ENCODE assay signal across 8 mouse cellular contexts in genomic region chr11:49271334-49271733, GRCm38 (mm10). TPM values are rescaled to one million over a fixed set of nuclear protein-coding genes. Genes with fewer than 3 reads are reported as not detected.
DNase-seq lines count a peak whose midpoint lies in the region; ATAC-seq and TF ChIP-seq lines count a peak whose summit lies in the region.

No protein-coding gene starts in this region.

- no peaks in the 10 kb centered on the region for H3K9me3 ChIP-seq in midbrain, embryonic 13.5 days

- no peaks in the 10 kb centered on the region for H3K4me1 ChIP-seq in cerebellum, adult 2 months (ENCODE audit: control insufficient read depth, insufficient read depth, low read length)
- peaks cover 6% of the 10 kb centered on the region; the same call in 1 of the 2 replicates for H3K4me1 ChIP-seq in midbrain, embryonic 13.5 days (replicated peaks)

- no peak overlapping the region for H3K9ac ChIP-seq in midbrain, embryonic 13.5 days (replicated peaks)

- ATAC-seq in inflammation-experienced regulatory T-cells, adult 6 months = peak; percentile 67
- peak; percentile 46; the same call in 1 of the 2 replicates for ATAC-seq in midbrain, embryonic 13.5 days

- no peak for TF ChIP-seq POLR2A in cerebellum, adult 2 months (IDR thresholded peaks at IDR 0.05; ENCODE audit: borderline replicate concordance, insufficient read depth, low read length)

- whole genome bisulfite sequencing in cerebellum, adult 2 months = 27% methylated on average over 7 of the region's 7 CpGs
- WGBS in midbrain, embryonic 13.5 days = 31% methylated on average over 7 of the region's 7 CpGs

- H3K4me3 ChIP-seq in cerebellum, adult 2 months (replicated peaks; ENCODE audit: insufficient read depth, low read depth, low read length) = no peak overlapping the region
- no peak overlapping the region for H3K4me3 ChIP-seq in midbrain, embryonic 13.5 days (replicated peaks)

- no peak overlapping the region for H3K4me2 ChIP-seq in midbrain, embryonic 13.5 days (replicated peaks)

- DNase-seq in cerebellum, adult 2 months = peak; percentile 32 to 34
- no peak for DNase-seq in cerebellum, adult 11-12 months
- peak; percentile 44 for DNase-seq in right cerebral cortex, adult 18-20 months
- DNase-seq in right cerebral cortex, postnatal 25 days = no peak
- peak; percentile 60 for DNase-seq in embryo, embryonic 11.5 days (ENCODE audit: low read depth, low spot score)
- no peak for DNase-seq in testis, postnatal 10 days (ENCODE audit: low spot score)

- no peak overlapping the region for H3K27ac ChIP-seq in cerebellum, adult 2 months (ENCODE audit: insufficient read depth, low read length)
- no peak overlapping the region for H3K27ac ChIP-seq in midbrain, embryonic 13.5 days

- TF ChIP-seq CTCF in cerebellum, adult 2 months (IDR thresholded peaks at IDR 0.05; ENCODE audit: borderline replicate concordance, insufficient read depth, low read depth, low read length) = 0 out of 2 replicates have a peak, but pooled peaks have one; percentile 12

- H3K36me3 ChIP-seq in midbrain, embryonic 13.5 days = no peaks in the 10 kb centered on the region

- no peaks in the 10 kb centered on the region for H3K27me3 ChIP-seq in cerebellum, adult 2 months (ENCODE audit: control insufficient read depth, insufficient read depth, low read length)
- H3K27me3 ChIP-seq in midbrain, embryonic 13.5 days = no peaks in the 10 kb centered on the region

RNA-seq across cellular contexts. Expression of gene Olfr1393, which starts 6.8 kb away (rescaled TPM):
- 0.08 TPM in 1 of 2 replicates, not detected in the other for polyA plus RNA-seq in cerebellum, adult 2 months (2012; rRNA removed)
- not detected for polyA plus RNA-seq in inflammation-experienced regulatory T-cells, adult 6 months (2017; shearing (Covaris generic))
- 0.15 TPM in 1 of 2 replicates, not detected in the other for polyA plus RNA-seq in midbrain, embryonic 13.5 days (2015; fragmentation: Nextera tagmentation; extraction: Ambion mirVana)

RNA-seq across cellular contexts. Expression of gene Olfr1392, which starts 13.7 kb away (rescaled TPM):
- 0.08 and 0.15 TPM in 2 replicates for polyA plus RNA-seq in cerebellum, adult 2 months (2012; rRNA removed)
- polyA plus RNA-seq in inflammation-experienced regulatory T-cells, adult 6 months (2017; shearing (Covaris generic)) = not detected
- polyA plus RNA-seq in midbrain, embryonic 13.5 days (2015; fragmentation: Nextera tagmentation; extraction: Ambion mirVana) = not detected in 2 replicates

RNA-seq across cellular contexts. Expression of gene Mgat1, which starts 27.3 kb away (rescaled TPM):
- polyA plus RNA-seq in cerebellum, adult 2 months (2012; rRNA removed) = 56.4 and 61.2 TPM in 2 replicates
- polyA plus RNA-seq in inflammation-experienced regulatory T-cells, adult 6 months (2017; shearing (Covaris generic)) = 10 to 100 TPM; 62.3 to 88.6 (median 70.5) TPM
- polyA plus RNA-seq in midbrain, embryonic 13.5 days (2015; fragmentation: Nextera tagmentation; extraction: Ambion mirVana) = 29.3 and 32.1 TPM in 2 replicates

RNA-seq across cellular contexts. Expression of gene Olfr10, which starts 33.2 kb away (rescaled TPM):
- polyA plus RNA-seq in cerebellum, adult 2 months (2012; rRNA removed) = not detected in 2 replicates
- not detected for polyA plus RNA-seq in inflammation-experienced regulatory T-cells, adult 6 months (2017; shearing (Covaris generic))
- not detected in 2 replicates for polyA plus RNA-seq in midbrain, embryonic 13.5 days (2015; fragmentation: Nextera tagmentation; extraction: Ambion mirVana)

RNA-seq across cellular contexts. Expression of gene Olfr1391, which starts 51.2 kb away (rescaled TPM):
- not detected in 2 replicates for polyA plus RNA-seq in cerebellum, adult 2 months (2012; rRNA removed)
- not detected for polyA plus RNA-seq in inflammation-experienced regulatory T-cells, adult 6 months (2017; shearing (Covaris generic))
- not detected in 2 replicates for polyA plus RNA-seq in midbrain, embryonic 13.5 days (2015; fragmentation: Nextera tagmentation; extraction: Ambion mirVana)

Comparison
In these comparisons a context has a peak if more than half of its experiments do, and no peak if none do; other contexts are left out.
1. DNase-seq: peak in cerebellum, adult 2 months (2 of 2), right cerebral cortex, adult 18-20 months (single experiment) and embryo, embryonic 11.5 days (single experiment); none in cerebellum, adult 11-12 months (single experiment), right cerebral cortex, postnatal 25 days (single experiment) and testis, postnatal 10 days (single experiment).